10 mouse cellular contexts compared by ENCODE assay signal in the genomic region with DNA sequence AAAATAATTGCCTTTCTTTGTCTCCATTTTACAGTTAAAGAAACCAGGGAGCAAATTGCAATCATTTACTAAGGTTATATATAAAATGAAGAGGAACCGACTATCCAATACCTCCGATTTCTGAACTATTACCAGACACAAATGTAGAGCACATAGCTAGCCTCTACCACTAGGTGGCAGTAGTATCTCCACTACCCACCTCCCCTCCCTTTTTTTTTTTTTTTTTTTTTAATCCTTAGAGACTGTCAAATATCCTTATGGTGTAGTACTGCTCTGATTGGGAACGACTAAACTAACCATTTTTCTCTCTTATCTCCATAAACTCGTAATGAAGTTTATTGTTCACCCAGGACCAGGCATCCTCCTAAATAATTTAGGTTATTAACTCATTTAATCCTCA. TPM values are rescaled to one million over a fixed set of nuclear protein-coding genes. Genes with fewer than 3 reads are reported as not detected.
DNase-seq lines count a peak whose midpoint lies in the region; ATAC-seq and TF ChIP-seq lines count a peak whose summit lies in the region.
"Had no signal": no experiment of that assay in that cellular context is flagged by ENCODE, and none has a peak within 500 bp of the region (broad histone marks: within the 10 kb centered on the region; RNA-seq: fewer than 3 reads in every experiment).

No protein-coding gene starts in this region.

- DNase-seq in kidney, postnatal 36 days, result peak; percentile 44 to 60
- DNase-seq in MEL-GATA-1-ER (ENCODE audit: extremely low read depth, low read depth), result peak; percentile 78
- DNase-seq in liver, postnatal 0 days, result no peak
- no peak for DNase-seq in right cerebral cortex, postnatal 10 days (ENCODE audit: low spot score in 2 of 2)
- no peak for DNase-seq in heart, adult 8-10 months (ENCODE audit: low spot score)

- no peak overlapping the region for H3K9ac ChIP-seq in kidney, embryonic 14.5 days (ENCODE audit: low read depth, low read length)
- no peak overlapping the region for H3K9ac ChIP-seq in liver, postnatal 0 days (replicated peaks)
- H3K9ac ChIP-seq: embryonic facial prominence, embryonic 15.5 days; limb, embryonic 15.5 days; stomach, embryonic 15.5 days had no signal

- H3K27ac ChIP-seq in kidney, embryonic 14.5 days (ENCODE audit: low read depth, low read length), result no peak overlapping the region
- H3K27ac ChIP-seq in liver, postnatal 0 days (ENCODE audit: low read depth), result no peak overlapping the region
- H3K27ac ChIP-seq: embryonic facial prominence, embryonic 15.5 days; limb, embryonic 15.5 days; stomach, embryonic 15.5 days had no signal

- H3K4me2 ChIP-seq in kidney, embryonic 14.5 days (replicated peaks; ENCODE audit: low read depth, low read length), result no peak overlapping the region
- H3K4me2 ChIP-seq in liver, postnatal 0 days (ENCODE audit: low read depth, low read length), result no peak overlapping the region
- H3K4me2 ChIP-seq: embryonic facial prominence, embryonic 15.5 days; limb, embryonic 15.5 days; stomach, embryonic 15.5 days had no signal

- 65% methylated on average over 4 of the region's 4 CpGs for WGBS in kidney, embryonic 14.5 days
- 41% methylated on average over 4 of the region's 4 CpGs for WGBS in liver, postnatal 0 days (ENCODE audit: insufficient replicate concordance)

- TF ChIP-seq CTCF in liver, postnatal 0 days (IDR thresholded peaks at IDR 0.05; ENCODE audit: low read depth), result peak; percentile 74

- H3K4me1 ChIP-seq in kidney, embryonic 14.5 days (ENCODE audit: control insufficient read depth, insufficient read depth, low read length), result peaks cover 3% of the 10 kb centered on the region; the same call in 1 of the 2 replicates
- H3K4me1 ChIP-seq in liver, postnatal 0 days (ENCODE audit: insufficient read depth), result peaks cover 29% of the 10 kb centered on the region
- H3K4me1 ChIP-seq: stomach, embryonic 15.5 days had no signal

- no peak overlapping the region for H3K4me3 ChIP-seq in kidney, embryonic 14.5 days (ENCODE audit: low read length)
- H3K4me3 ChIP-seq in liver, postnatal 0 days (ENCODE audit: low read depth, low read length), result no peak overlapping the region
- H3K4me3 ChIP-seq: embryonic facial prominence, embryonic 15.5 days; limb, embryonic 15.5 days; stomach, embryonic 15.5 days had no signal

- H3K9me3 ChIP-seq in kidney, embryonic 14.5 days (ENCODE audit: control insufficient read depth, low read length), result no peaks in the 10 kb centered on the region
- H3K9me3 ChIP-seq in liver, postnatal 0 days (ENCODE audit: low read length), result no peaks in the 10 kb centered on the region
- H3K9me3 ChIP-seq: embryonic facial prominence, embryonic 15.5 days; limb, embryonic 15.5 days; stomach, embryonic 15.5 days had no signal

- no peak for ATAC-seq in kidney, embryonic 14.5 days (ENCODE audit: low FRiP score, low TSS enrichment)
- ATAC-seq in CD4-positive, CD25-positive, alpha-beta regulatory T cell, adult 4 months, result peak; percentile 61
- ATAC-seq in liver, postnatal 0 days, result no peak

- H3K36me3 ChIP-seq in kidney, embryonic 14.5 days (ENCODE audit: control insufficient read depth, insufficient read depth, low read length), result no peaks in the 10 kb centered on the region
- no peaks in the 10 kb centered on the region for H3K36me3 ChIP-seq in liver, postnatal 0 days (replicated peaks; ENCODE audit: insufficient read depth, low read length)
- H3K36me3 ChIP-seq: embryonic facial prominence, embryonic 15.5 days; limb, embryonic 15.5 days; stomach, embryonic 15.5 days had no signal

- no peaks in the 10 kb centered on the region for H3K27me3 ChIP-seq in kidney, embryonic 14.5 days (ENCODE audit: control insufficient read depth, insufficient read depth, low read length)
- H3K27me3 ChIP-seq in liver, postnatal 0 days (ENCODE audit: insufficient read depth, low read length), result no peaks in the 10 kb centered on the region
- H3K27me3 ChIP-seq: embryonic facial prominence, embryonic 15.5 days; limb, embryonic 15.5 days; stomach, embryonic 15.5 days had no signal

- TF ChIP-seq EP300 in liver, postnatal 0 days (IDR thresholded peaks at IDR 0.05; ENCODE audit: low read depth), result no peak

RNA-seq across cellular contexts. Expression of gene C1rl, which starts 12.6 kb away (rescaled TPM):
- polyA plus RNA-seq in kidney, embryonic 14.5 days (2014; fragmentation: Nextera tagmentation; extraction: Ambion mirVana), result 0.71 and 1.1 TPM in 2 replicates
- not detected for polyA plus RNA-seq in CD4-positive, CD25-positive, alpha-beta regulatory T cell, adult 4 months (2017; shearing (Covaris generic))
- polyA plus RNA-seq in liver, postnatal 0 days (2015; fragmentation: Nextera tagmentation; extraction: Ambion mirVana), result 31.1 and 36.2 TPM in 2 replicates
- total RNA-seq in heart, adult 8-10 months (2022), result 1 to 10 TPM; 1.1 to 2.1 (median 1.9) TPM

RNA-seq across cellular contexts. Expression of gene Clstn3, which starts 15.7 kb away (rescaled TPM):
- 2.8 TPM in 2 replicates for polyA plus RNA-seq in kidney, embryonic 14.5 days (2014; fragmentation: Nextera tagmentation; extraction: Ambion mirVana)
- polyA plus RNA-seq in CD4-positive, CD25-positive, alpha-beta regulatory T cell, adult 4 months (2017; shearing (Covaris generic)), result under 1 TPM in 1 of 2 experiments, not detected in 1; 0.13 TPM
- polyA plus RNA-seq in liver, postnatal 0 days (2015; fragmentation: Nextera tagmentation; extraction: Ambion mirVana), result 1.8 TPM in 2 replicates
- 1 to 10 TPM in 1 of 4 experiments, under 1 TPM in 3; 0.24 to 1.4 (median 0.56) TPM for total RNA-seq in heart, adult 8-10 months (2022)

RNA-seq across cellular contexts. Expression of gene C1ra, which starts 31.9 kb away (rescaled TPM):
- 3.9 and 4.3 TPM in 2 replicates for polyA plus RNA-seq in kidney, embryonic 14.5 days (2014; fragmentation: Nextera tagmentation; extraction: Ambion mirVana)
- under 1 TPM; 0.19 to 0.39 TPM for polyA plus RNA-seq in CD4-positive, CD25-positive, alpha-beta regulatory T cell, adult 4 months (2017; shearing (Covaris generic))
- polyA plus RNA-seq in liver, postnatal 0 days (2015; fragmentation: Nextera tagmentation; extraction: Ambion mirVana), result 63.0 and 65.0 TPM in 2 replicates
- 10 to 100 TPM; 11.2 to 14.1 (median 13.0) TPM for total RNA-seq in heart, adult 8-10 months (2022)

Comparison
In these comparisons a context has a peak if more than half of its experiments do, and no peak if none do; other contexts are left out.
1. DNase-seq: peak in kidney, postnatal 36 days (2 of 2) and MEL-GATA-1-ER (single experiment); none in liver, postnatal 0 days (single experiment), right cerebral cortex, postnatal 10 days (0 of 2) and heart, adult 8-10 months (single experiment).
2. RNA of gene C1rl, which starts 12.6 kb away (polyA plus RNA-seq): 31.1 to 36.2 TPM in liver, postnatal 0 days; 0.71 to 1.1 TPM in kidney, embryonic 14.5 days and not detected in CD4-positive, CD25-positive, alpha-beta regulatory T cell, adult 4 months; every median in the first group is over 10 times any median in the second.
3. RNA of gene C1ra, which starts 31.9 kb away (polyA plus RNA-seq): 63.0 to 65.0 TPM in liver, postnatal 0 days; 3.9 to 4.3 TPM in kidney, embryonic 14.5 days and 0.19 to 0.39 TPM in CD4-positive, CD25-positive, alpha-beta regulatory T cell, adult 4 months; every median in the first group is over 10 times any median in the second.